Mouse (Mus musculus) heart, embryonic 10.5 days (tissue): ENCODE data around the gene Spatc1l. TPM values are rescaled to one million over a fixed set of nuclear protein-coding genes. Genes with fewer than 3 reads are reported as not detected.
A peak's percentile ranks its signal among the peaks of the same experiment; 100 is the strongest.

Source experiments
- DNase-seq: peaks from one replicate; pipeline ENCODE4 v3.0.0-alpha.2; 2017; ENCODE audit warnings: low spot score
- H3K27ac ChIP-seq: fragments of 300-500 bp; sonication (generic); 2 replicates; pipeline ENCODE4 v1.5.1; 2016; ENCODE audit warnings: mild to moderate bottlenecking
- H3K27me3 ChIP-seq: fragments of 300-500 bp; sonication (generic); 2 replicates; pipeline ENCODE4 v1.6.1; 2016; ENCODE audit warnings: mild to moderate bottlenecking; ENCODE audit not compliant: poor library complexity, insufficient read depth, severe bottlenecking
- H3K36me3 ChIP-seq: fragments of 300-500 bp; sonication (generic); 2 replicates; pipeline ENCODE4 v1.6.1; 2016; ENCODE audit warnings: mild to moderate bottlenecking, moderate library complexity
- H3K4me1 ChIP-seq: fragments of 300-500 bp; sonication (generic); 2 replicates; pipeline ENCODE4 v1.6.1; 2016; ENCODE audit warnings: mild to moderate bottlenecking
- H3K4me3 ChIP-seq: fragments of 300-500 bp; sonication (generic); 2 replicates; pipeline ENCODE4 v1.5.1; 2016; ENCODE audit warnings: mild to moderate bottlenecking, moderate library complexity
- H3K9me3 ChIP-seq: fragments of 300-500 bp; sonication (generic); 2 replicates; pipeline ENCODE4 v1.6.1; 2016; ENCODE audit warnings: mild to moderate bottlenecking, moderate library complexity
- WGBS: fragments of 180-500 bp; shearing (Covaris S2); methylation state at CpG from one replicate; pipeline ENCODE4 v1.1.7; 2016; 5-methylcytosine and 5-hydroxymethylcytosine counted together
- polyA plus RNA-seq: library from polyadenylated mRNA; unstranded; fragments of >200 nt; fragmentation: Nextera tagmentation; extraction: Ambion mirVana; gene quantifications from 2 replicates; pipeline ENCODE4 v1.2.1, GENCODE M21; 2016

Spatc1l gene
- polyA plus RNA-seq, 1 experiment from 2014 or later: 0.29 TPM

DNA sequence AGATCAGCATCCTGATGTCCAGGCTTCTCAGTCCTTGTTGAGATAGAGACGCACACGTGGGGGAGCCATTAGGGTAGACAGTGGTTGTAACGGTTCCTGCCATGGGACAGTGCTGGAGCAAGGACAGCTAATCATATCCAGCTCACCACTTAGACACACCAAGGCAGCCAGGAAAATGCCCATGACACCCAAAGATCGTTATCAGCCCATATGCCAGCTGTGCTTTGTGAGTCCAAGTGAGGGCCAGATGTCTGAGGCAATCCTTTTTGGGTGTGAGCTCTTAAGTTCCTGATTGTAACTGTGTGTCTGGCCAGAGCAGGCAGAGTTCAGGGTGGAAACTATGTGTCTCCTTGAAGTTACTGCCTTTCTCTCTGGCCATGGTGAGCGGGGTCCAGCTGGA lies 8.0 kb upstream of the Spatc1l start:
- H3K4me1 ChIP-seq: no peaks in the 10 kb centered on the region
- 86% methylated on average over 5 of the region's 5 CpGs for WGBS
- no peaks in the 10 kb centered on the region for H3K9me3 ChIP-seq
- H3K27ac ChIP-seq: no peak overlapping the region
- no peak overlapping the region for H3K4me3 ChIP-seq
- DNase-seq: no peak
- no peaks in the 10 kb centered on the region for H3K27me3 ChIP-seq
- peaks cover 58% of the 10 kb centered on the region for H3K36me3 ChIP-seq

DNA sequence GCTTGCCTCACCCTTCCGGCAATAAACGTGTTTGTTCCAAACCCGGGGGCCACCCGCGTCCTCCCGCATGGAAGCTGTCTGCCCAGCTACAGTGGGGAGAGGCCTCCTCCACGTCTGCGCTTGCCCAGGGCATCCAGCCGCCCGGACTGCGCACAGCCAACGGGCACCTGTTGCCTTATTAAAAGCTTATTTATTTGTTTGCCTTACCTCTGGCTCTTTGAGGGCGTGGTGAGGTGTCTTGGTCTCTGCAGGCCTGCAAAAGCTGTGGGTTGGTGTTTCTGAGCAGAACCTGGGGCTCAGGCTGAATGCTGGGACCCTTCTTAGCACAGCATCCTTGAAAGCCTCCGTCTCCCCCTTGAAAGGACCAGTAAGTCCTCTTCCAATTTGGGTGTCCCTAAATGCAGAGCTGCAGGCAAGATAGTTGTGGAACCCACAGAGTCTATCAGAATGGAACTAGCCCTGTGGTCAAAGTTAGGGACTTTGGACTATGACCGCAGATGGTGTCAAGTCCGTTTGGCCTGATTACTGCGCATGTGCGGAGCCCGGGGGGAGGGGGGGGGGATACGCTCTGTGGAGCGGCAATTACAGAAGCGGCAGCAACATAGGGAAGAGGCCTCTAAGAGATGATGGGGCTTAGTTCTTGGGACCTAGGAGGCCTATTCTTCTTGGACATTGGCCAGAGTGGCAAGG lies 8.1 kb downstream of the Spatc1l start:
- DNase-seq: no peak
- H3K4me1 ChIP-seq: 0 out of 2 replicates have a peak, but pooled peaks cover 8% of the 10 kb centered on the region
- H3K27me3 ChIP-seq: no peaks in the 10 kb centered on the region
- H3K27ac ChIP-seq: no peak overlapping the region
- H3K36me3 ChIP-seq: 0 out of 2 replicates have a peak, but pooled peaks cover 3% of the 10 kb centered on the region
- no peaks in the 10 kb centered on the region for H3K9me3 ChIP-seq
- H3K4me3 ChIP-seq: no peak overlapping the region
- 89% methylated on average over 22 of the region's 22 CpGs for WGBS

DNA sequence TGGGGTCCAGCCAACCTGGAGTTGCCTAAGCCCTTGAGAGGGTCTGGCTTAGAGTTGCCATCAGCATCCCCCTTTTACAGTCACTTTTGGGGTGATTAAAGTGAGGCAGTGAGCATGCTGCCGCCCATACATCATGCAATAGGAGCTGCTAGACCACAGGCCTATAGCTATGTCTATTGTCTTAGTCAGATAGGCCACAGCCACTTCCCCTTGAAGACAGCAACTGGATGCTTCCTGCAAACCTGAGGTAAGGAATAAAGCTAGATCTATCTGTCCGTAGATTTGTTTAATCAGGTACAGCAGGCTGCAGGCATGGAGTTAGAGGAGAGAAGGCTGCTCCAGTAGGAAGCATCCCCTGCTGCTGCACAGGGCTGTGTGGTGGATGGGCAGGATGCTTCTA lies 9.0 kb downstream of the Spatc1l start:
- DNase-seq: no peak
- Histone ChIP-seq H3K36me3 (0 out of 2 replicates have a peak, but pooled peaks cover 3% of the 10 kb centered on the region), H3K27ac (no peak overlapping the region), H3K4me3 (no peak overlapping the region), H3K4me1 (0 out of 2 replicates have a peak, but pooled peaks cover 8% of the 10 kb centered on the region), H3K9me3 (no peaks in the 10 kb centered on the region), H3K27me3 (no peaks in the 10 kb centered on the region)
- WGBS: 72% methylated on average over 2 of the region's 2 CpGs

DNA sequence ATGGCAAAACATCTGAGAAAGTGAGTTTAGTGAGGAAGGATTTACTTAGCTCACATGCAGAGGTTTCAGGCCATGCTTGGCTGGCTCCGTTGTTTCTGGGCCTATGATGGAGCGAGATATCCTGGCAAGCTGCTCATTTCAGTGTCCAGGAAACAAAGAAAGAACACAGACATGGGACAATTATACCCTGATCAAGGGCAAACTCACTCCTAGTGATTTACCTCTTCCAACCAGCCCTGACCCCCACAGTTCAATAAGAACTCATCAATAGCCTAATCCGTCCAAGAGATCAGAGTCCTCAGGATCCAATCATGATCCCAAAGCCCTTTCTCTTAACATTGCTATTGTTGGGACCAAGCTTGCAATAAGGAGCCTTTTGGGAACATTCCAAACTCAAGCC lies 10.1 kb downstream of the Spatc1l start:
- Histone ChIP-seq H3K4me1 (peaks cover 18% of the 10 kb centered on the region), H3K9me3 (no peaks in the 10 kb centered on the region), H3K27ac (no peak overlapping the region), H3K4me3 (no peak overlapping the region), H3K36me3 (0 out of 2 replicates have a peak, but pooled peaks cover 3% of the 10 kb centered on the region), H3K27me3 (no peaks in the 10 kb centered on the region)
- no peak for DNase-seq
- 83% methylated on average over 3 of the region's 3 CpGs for WGBS

DNA sequence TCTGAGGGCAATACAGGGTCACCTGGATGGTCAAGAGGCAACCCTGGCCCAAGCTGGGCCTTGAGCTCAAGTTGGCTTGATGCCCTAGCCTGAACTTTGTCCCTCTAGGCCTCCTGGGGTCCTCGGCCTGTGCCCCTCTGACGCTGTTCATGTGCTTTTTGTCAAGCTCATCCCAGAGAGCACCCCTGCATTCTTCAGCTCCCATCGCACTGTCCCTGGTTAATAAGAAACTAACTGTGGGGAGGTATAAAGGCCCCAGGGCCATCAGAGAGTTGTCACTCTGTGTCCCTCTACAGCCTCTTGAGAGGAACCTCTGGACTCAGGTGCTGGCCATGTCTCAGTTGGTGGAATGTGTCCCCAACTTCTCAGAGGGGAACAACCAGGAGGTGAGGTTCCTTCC lies 13.3 kb downstream of the Spatc1l start, which contains the start of gene Ftcd:
Ftcd (plus strand) TSS at position 275 of the 400 bp plus-strand sequence.
- Histone ChIP-seq H3K36me3 (0 out of 2 replicates have a peak, but pooled peaks cover 2% of the 10 kb centered on the region), H3K9me3 (no peaks in the 10 kb centered on the region), H3K27me3 (no peaks in the 10 kb centered on the region), H3K4me3 (no peak within 1 kb of the TSS), H3K27ac (peak within 1 kb of the TSS; percentile 60; the same call in 1 of the 2 replicates), H3K4me1 (peaks cover 10% of the 10 kb centered on the region)
- 82% methylated on average over 3 of the region's 3 CpGs for WGBS
- no peak for DNase-seq

DNA sequence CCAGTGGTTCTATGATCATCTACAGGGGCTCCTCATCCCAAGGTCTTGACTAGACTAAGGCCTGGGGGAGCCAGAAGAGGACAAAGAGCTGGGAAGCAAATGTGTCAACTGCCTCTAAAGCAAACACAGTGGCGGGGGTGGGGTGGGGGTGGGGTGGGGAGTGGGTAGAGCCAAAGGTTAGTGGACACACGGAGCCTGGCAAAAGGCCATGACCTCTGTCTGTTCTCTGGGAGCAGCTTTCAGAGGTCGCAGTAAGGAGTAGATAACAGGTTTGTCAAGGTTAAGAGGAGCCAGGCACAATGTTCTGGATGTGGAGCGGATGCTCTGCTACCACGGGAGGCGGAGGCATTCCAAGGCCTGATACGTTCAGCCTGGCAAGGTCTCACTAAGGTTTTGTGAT lies 14.8 kb downstream of the Spatc1l start:
- peak overlapping the region; percentile 60 for H3K27ac ChIP-seq
- WGBS: 48% methylated on average over 7 of the region's 7 CpGs
- no peak for DNase-seq

DNA sequence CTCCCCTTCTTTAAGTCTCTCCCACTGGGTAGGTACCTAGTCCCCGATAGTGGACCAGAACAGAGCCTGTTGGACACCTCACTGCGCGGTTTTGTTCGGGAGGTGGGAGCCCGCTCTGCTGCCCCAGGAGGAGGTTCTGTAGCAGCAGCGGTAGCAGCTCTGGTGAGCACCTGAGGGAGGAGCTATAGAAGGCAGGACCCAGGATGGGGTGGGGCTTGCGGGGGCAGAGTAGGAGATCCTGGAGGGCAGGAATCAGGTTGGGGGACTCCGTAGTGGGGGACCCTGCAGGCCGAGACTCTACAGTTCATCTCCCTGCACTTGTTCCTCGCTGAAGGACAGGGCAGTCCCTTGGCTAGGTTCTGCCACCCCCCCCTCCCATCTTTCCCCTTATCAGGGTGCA lies 22.1 kb downstream of the Spatc1l start:
- 14% methylated on average over 10 of the region's 10 CpGs for WGBS
- peak overlapping the region; percentile 87 for H3K27ac ChIP-seq
- no peak for DNase-seq
- no peaks in the 10 kb centered on the region for H3K27me3 ChIP-seq
- H3K36me3 ChIP-seq: no peaks in the 10 kb centered on the region
- no peaks in the 10 kb centered on the region for H3K9me3 ChIP-seq
- peak overlapping the region; percentile 47 for H3K4me3 ChIP-seq
- H3K4me1 ChIP-seq: peaks cover 43% of the 10 kb centered on the region

More for the DNA sequence above, 14.8 kb downstream of the Spatc1l start:
- peaks cover 17% of the 10 kb centered on the region for H3K4me1 ChIP-seq
- no peaks in the 10 kb centered on the region for H3K9me3 ChIP-seq
- H3K36me3 ChIP-seq: no peaks in the 10 kb centered on the region
- no peaks in the 10 kb centered on the region for H3K27me3 ChIP-seq
- no peak overlapping the region for H3K4me3 ChIP-seq

DNA sequence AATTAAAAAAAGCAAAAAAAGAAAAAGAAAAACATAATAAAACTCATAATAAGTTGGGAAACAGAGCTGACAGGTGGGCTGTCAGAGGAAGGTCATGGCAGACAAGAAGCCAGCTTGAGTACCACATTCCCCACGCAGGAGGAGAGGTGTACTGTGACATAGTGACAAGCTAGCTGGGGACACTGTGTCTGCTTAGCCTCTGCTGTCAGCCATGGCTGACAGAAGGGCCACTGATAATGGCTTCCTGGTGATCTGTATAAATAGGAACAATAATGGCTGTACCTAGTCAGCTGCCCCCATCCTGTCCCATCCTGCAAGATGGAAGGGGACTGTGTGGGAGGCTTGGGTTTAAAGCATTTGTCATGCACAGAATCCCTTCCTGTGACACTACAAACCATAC lies 24.1 kb downstream of the Spatc1l start:
- Histone ChIP-seq H3K27ac (peak overlapping the region; percentile 86), H3K36me3 (no peaks in the 10 kb centered on the region), H3K4me3 (no peak overlapping the region), H3K4me1 (peaks cover 53% of the 10 kb centered on the region), H3K9me3 (no peaks in the 10 kb centered on the region), H3K27me3 (no peaks in the 10 kb centered on the region)
- 5% methylated on average over 1 of the region's 1 CpGs for WGBS
- peak; percentile 90 for DNase-seq

DNA sequence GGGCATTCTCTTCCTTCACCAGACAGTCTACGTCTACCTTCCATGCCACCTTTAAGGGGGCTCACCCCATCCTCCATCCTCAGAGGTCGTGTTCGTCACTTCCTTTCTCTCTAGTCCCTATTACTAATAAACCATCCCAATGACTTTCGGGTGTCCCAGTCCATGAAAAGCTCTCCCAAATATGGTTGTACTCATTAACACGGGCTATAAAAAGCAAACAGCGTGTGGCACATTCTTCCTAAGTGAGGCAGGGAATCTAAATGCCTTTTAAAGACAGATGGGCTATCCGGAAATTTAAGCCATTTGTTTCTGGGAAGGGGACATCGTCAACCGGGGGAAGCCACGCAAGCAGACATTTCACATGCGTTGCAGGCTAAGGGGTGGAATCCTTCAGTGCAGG lies 28.1 kb downstream of the Spatc1l start:
- DNase-seq: no peak
- peak overlapping the region; percentile 82 for H3K27ac ChIP-seq
- H3K27me3 ChIP-seq: no peaks in the 10 kb centered on the region
- no peaks in the 10 kb centered on the region for H3K36me3 ChIP-seq
- H3K9me3 ChIP-seq: no peaks in the 10 kb centered on the region
- WGBS: 67% methylated on average over 11 of the region's 11 CpGs
- no peak overlapping the region for H3K4me3 ChIP-seq
- H3K4me1 ChIP-seq: peaks cover 35% of the 10 kb centered on the region

DNA sequence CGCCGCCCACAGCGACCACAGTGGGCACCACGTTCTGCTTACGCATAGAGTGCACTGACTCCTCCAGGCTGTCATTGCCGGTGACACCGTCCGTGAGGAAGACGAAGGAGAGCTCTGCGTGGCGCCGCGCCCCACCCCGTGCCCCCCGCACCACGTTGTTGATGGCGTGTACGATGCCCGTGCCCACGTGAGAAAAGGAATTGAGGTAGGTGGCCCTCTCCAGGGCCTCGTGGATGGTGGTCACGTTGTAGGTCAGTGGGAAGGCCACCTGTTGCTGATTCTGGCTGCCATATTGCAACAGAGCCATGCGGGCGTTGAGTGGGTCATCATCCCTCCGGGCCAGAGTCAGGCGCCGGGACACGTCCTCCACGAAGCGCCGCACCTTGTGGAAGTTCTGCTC lies 34.3 kb downstream of the Spatc1l start:
- DNase-seq: no peak
- Histone ChIP-seq H3K27ac (no peak overlapping the region), H3K9me3 (no peaks in the 10 kb centered on the region), H3K4me3 (no peak overlapping the region), H3K36me3 (no peaks in the 10 kb centered on the region), H3K4me1 (0 out of 2 replicates have a peak, but pooled peaks cover 5% of the 10 kb centered on the region), H3K27me3 (no peaks in the 10 kb centered on the region)
- 92% methylated on average over 31 of the region's 31 CpGs for WGBS

DNA sequence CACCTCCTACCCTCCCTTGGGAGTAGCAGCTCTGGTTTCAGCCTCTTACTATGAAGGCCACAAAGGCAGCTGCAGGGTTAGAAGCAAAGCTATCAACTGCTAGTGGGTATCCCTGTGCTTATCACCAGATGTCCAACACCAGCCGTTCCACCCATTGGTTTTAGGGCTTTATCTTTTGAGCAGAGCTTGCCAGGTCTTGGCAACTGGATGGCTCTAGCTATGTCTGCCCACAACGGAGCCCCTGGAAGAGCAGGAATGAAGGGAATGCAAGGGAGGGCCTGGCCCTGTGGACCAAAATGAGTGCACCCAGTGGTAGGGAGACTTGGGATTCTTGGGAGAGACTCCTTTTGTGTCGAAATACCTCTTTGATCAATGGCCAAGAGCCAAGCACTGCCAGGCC lies 40.6 kb downstream of the Spatc1l start:
- Histone ChIP-seq H3K27me3 (peaks cover 4% of the 10 kb centered on the region; the same call in 1 of the 2 replicates), H3K36me3 (peaks cover 33% of the 10 kb centered on the region), H3K9me3 (no peaks in the 10 kb centered on the region), H3K4me1 (peaks cover 9% of the 10 kb centered on the region), H3K27ac (no peak overlapping the region), H3K4me3 (no peak overlapping the region)
- 51% methylated on average over 3 of the region's 3 CpGs for WGBS
- DNase-seq: no peak

DNA sequence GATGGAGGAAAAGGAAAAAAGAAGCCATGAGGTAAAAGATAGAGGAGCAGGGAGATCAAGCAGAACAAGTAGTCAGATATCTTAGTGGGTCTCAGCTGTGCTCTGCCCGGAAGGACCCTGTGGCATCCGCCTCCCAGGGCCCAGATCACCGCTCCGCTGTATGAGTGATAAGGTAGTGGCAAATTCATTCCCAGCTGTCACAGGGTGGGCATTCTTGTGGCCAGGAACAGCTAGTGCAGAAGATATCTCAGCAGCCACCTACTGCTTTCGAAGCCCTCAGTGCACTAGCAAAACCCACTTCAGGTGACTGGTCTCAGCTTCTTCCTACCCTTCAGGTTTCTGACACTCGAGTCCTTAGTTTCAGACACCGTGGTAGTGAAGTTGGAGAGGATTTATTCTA lies 50.4 kb downstream of the Spatc1l start:
- no peaks in the 10 kb centered on the region for H3K9me3 ChIP-seq
- peaks cover 2% of the 10 kb centered on the region; the same call in 1 of the 2 replicates for H3K27me3 ChIP-seq
- H3K27ac ChIP-seq: no peak overlapping the region
- peaks cover 35% of the 10 kb centered on the region for H3K36me3 ChIP-seq
- DNase-seq: no peak
- WGBS: 64% methylated on average over 7 of the region's 7 CpGs
- H3K4me3 ChIP-seq: no peak overlapping the region
- H3K4me1 ChIP-seq: peaks cover 11% of the 10 kb centered on the region; the same call in 1 of the 2 replicates
